Mouse (Mus musculus): ENCODE measurements around the gene Sult2a8. TPM values are rescaled to one million over a fixed set of nuclear protein-coding genes. Genes with fewer than 3 reads are reported as not detected.

The Sult2a8 gene
- not detected for polyA plus RNA-seq (2012; fragmentation: generic; extraction: Trizol)
- long read RNA-seq, experiment 1, result 0 reads
- long read RNA-seq, experiment 2, result 0 reads

DNA sequence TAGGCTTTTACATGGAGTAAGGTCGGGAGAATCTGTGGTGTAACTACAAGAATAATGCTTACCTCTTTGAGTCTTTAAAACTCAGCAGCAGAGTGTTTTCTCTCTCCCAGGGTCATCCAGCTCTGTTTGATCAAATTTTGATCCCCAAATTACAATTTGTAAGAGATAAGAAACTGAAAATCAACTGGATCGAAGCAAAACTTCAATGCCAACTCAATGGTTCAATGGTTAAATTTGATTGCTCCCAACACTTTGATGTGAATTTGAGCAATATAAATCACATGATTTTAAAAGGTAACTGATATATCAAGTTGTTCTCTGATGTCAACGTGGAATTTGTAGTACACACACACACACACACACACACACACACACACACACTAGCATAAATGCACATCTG is at the start of gene Sult2a8:
Gene Sult2a8 (minus strand): TSS at position 236 of the 400 bp plus-strand sequence.
- Histone ChIP-seq H3K4me3 (ENCODE audit: insufficient read depth, poor library complexity, severe bottlenecking) (no peak within 1 kb of the TSS), H3K27me3 (ENCODE audit: control insufficient read depth, insufficient read depth, insufficient read length) (no peaks in the 10 kb centered on the region), H3K36me3 (ENCODE audit: control insufficient read depth, insufficient read depth) (no peaks in the 10 kb centered on the region), H3ac (ENCODE audit: control insufficient read depth, insufficient read length, low read depth) (no peak within 1 kb of the TSS), H3K79me3 (ENCODE audit: low read depth) (no peaks in the 10 kb centered on the region), H3K79me2 (ENCODE audit: control insufficient read depth, insufficient read depth) (no peaks in the 10 kb centered on the region)
- TF ChIP-seq MAX (IDR thresholded peaks at IDR 0.05) (no peak), CTCF (IDR thresholded peaks at IDR 0.05; ENCODE audit: control insufficient read depth, insufficient read depth, insufficient read length) (no peak), USF1 (IDR thresholded peaks at IDR 0.05; ENCODE audit: low read depth) (no peak), MYOG (IDR thresholded peaks at IDR 0.05; ENCODE audit: control insufficient read depth, extremely low read depth, insufficient read length) (no peak), CEBPB (IDR thresholded peaks at IDR 0.05; ENCODE audit: low read depth) (no peak), MYOD1 (IDR thresholded peaks at IDR 0.05; ENCODE audit: control insufficient read depth, insufficient read length, low read depth) (no peak), FOSL1 (IDR thresholded peaks at IDR 0.05; ENCODE audit: insufficient read depth, low read length, poor library complexity, severe bottlenecking) (no peak)

DNA sequence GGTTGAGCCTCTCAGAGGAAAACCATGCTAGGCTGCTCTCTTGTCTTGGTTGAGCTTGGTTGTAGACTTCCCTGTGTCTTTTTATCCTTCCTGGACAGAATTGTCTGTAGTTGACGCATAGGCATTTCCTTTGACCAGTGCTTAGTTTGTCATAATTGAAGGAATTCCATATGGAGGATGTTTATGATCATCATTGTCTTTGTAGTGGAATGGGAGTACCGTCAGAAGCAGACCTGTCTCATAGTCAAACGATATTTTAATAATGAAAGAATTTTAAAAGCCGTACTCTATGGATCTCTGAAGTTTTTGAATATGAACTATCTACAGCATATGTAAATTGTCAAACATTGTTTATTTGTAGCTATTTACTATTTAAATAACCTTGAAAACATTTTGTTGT is 47.6 kb upstream of the Sult2a8 start, which contains the start of gene Sult2a7:
Gene Sult2a7 (minus strand): TSS at position 101 of the 400 bp plus-strand sequence.
- no peak for TF ChIP-seq MYOD1 (IDR thresholded peaks at IDR 0.05; ENCODE audit: control insufficient read depth, insufficient read length, low read depth)
- TF ChIP-seq CTCF (IDR thresholded peaks at IDR 0.05; ENCODE audit: control insufficient read depth, insufficient read depth, insufficient read length), result no peak
- no peak for TF ChIP-seq USF1 (IDR thresholded peaks at IDR 0.05; ENCODE audit: low read depth)
- TF ChIP-seq FOSL1 (IDR thresholded peaks at IDR 0.05; ENCODE audit: insufficient read depth, low read length, poor library complexity, severe bottlenecking), result no peak
- no peak for TF ChIP-seq MYOG (IDR thresholded peaks at IDR 0.05; ENCODE audit: control insufficient read depth, extremely low read depth, insufficient read length)
- TF ChIP-seq CEBPB (IDR thresholded peaks at IDR 0.05; ENCODE audit: low read depth), result no peak
- no peak for TF ChIP-seq MAX (IDR thresholded peaks at IDR 0.05)
- Histone ChIP-seq H3K27me3 (ENCODE audit: control insufficient read depth, insufficient read depth, insufficient read length) (no peaks in the 10 kb centered on the region), H3K79me2 (ENCODE audit: control insufficient read depth, insufficient read depth) (no peaks in the 10 kb centered on the region), H3K36me3 (ENCODE audit: control insufficient read depth, insufficient read depth) (no peaks in the 10 kb centered on the region), H3ac (ENCODE audit: control insufficient read depth, insufficient read length, low read depth) (no peak within 1 kb of the TSS), H3K79me3 (ENCODE audit: low read depth) (no peaks in the 10 kb centered on the region), H3K4me3 (ENCODE audit: insufficient read depth, poor library complexity, severe bottlenecking) (no peak within 1 kb of the TSS)

DNA sequence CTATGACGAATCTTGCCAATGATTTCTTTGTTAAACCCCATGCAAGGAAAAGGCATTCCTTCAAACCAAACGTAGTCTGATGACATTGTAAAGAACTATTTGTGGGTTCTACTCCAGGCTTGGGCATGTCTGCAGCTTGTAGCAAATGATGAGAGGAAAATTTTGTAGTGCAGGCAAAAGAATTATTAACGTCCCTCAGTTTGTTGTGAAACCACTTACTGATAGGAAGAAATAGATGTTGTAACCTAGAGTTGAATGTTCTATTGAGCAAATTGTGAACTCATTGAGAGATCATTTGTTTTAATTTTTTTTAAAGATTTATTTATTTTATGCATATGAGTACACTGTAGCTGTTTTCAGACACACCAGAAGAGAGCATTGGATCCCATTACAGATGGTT is 46.3 kb upstream of the Sult2a8 start:
- no peak for TF ChIP-seq FOSL1 (IDR thresholded peaks at IDR 0.05; ENCODE audit: insufficient read depth, low read length, poor library complexity, severe bottlenecking)
- TF ChIP-seq CEBPB (IDR thresholded peaks at IDR 0.05; ENCODE audit: low read depth), result no peak
- no peak for TF ChIP-seq CTCF (IDR thresholded peaks at IDR 0.05; ENCODE audit: control insufficient read depth, insufficient read depth, insufficient read length)
- TF ChIP-seq MYOD1 (IDR thresholded peaks at IDR 0.05; ENCODE audit: control insufficient read depth, insufficient read length, low read depth), result no peak
- TF ChIP-seq USF1 (IDR thresholded peaks at IDR 0.05; ENCODE audit: low read depth), result no peak
- TF ChIP-seq MAX (IDR thresholded peaks at IDR 0.05), result no peak
- TF ChIP-seq MYOG (IDR thresholded peaks at IDR 0.05; ENCODE audit: control insufficient read depth, extremely low read depth, insufficient read length), result no peak
- Histone ChIP-seq H3K79me2 (ENCODE audit: control insufficient read depth, insufficient read depth) (no peaks in the 10 kb centered on the region), H3K36me3 (ENCODE audit: control insufficient read depth, insufficient read depth) (no peaks in the 10 kb centered on the region), H3K4me3 (ENCODE audit: insufficient read depth, poor library complexity, severe bottlenecking) (no peak overlapping the region), H3K27me3 (ENCODE audit: control insufficient read depth, insufficient read depth, insufficient read length) (no peaks in the 10 kb centered on the region), H3K79me3 (ENCODE audit: low read depth) (no peaks in the 10 kb centered on the region), H3ac (ENCODE audit: control insufficient read depth, insufficient read length, low read depth) (no peak overlapping the region)

DNA sequence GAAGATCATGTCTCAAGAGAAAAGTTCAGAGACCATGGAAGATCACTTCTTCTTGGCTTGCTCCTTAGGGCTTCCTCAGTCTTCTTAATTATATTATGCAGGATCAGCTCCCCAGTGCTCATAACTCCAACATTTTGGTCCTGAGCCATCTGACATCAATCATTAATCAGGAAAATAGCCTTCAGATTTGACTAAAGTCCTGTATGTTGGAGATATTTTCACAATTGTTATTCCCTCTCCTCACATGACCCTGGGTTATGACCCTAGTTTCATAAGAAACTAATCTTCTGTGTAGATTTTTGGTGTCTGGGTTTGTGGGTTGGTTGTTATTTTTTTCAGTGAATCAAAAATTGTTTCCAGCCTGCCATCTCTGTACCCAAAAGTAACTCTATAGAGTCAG is 7.0 kb downstream of the Sult2a8 start:
- H3K27me3 ChIP-seq (ENCODE audit: control insufficient read depth, insufficient read depth, insufficient read length), result no peaks in the 10 kb centered on the region
- H3ac ChIP-seq (ENCODE audit: control insufficient read depth, insufficient read length, low read depth), result no peak overlapping the region
- no peaks in the 10 kb centered on the region for H3K79me3 ChIP-seq (ENCODE audit: low read depth)
- H3K4me3 ChIP-seq (ENCODE audit: insufficient read depth, poor library complexity, severe bottlenecking), result no peak overlapping the region
- no peaks in the 10 kb centered on the region for H3K36me3 ChIP-seq (ENCODE audit: control insufficient read depth, insufficient read depth)
- TF ChIP-seq USF1 (IDR thresholded peaks at IDR 0.05; ENCODE audit: low read depth) (no peak), MYOG (IDR thresholded peaks at IDR 0.05; ENCODE audit: control insufficient read depth, extremely low read depth, insufficient read length) (no peak), CTCF (IDR thresholded peaks at IDR 0.05; ENCODE audit: control insufficient read depth, insufficient read depth, insufficient read length) (no peak), MYOD1 (IDR thresholded peaks at IDR 0.05; ENCODE audit: control insufficient read depth, insufficient read length, low read depth) (no peak), CEBPB (IDR thresholded peaks at IDR 0.05; ENCODE audit: low read depth) (no peak), FOSL1 (IDR thresholded peaks at IDR 0.05; ENCODE audit: insufficient read depth, low read length, poor library complexity, severe bottlenecking) (no peak), MAX (IDR thresholded peaks at IDR 0.05) (no peak)
- H3K79me2 ChIP-seq (ENCODE audit: control insufficient read depth, insufficient read depth), result no peaks in the 10 kb centered on the region

DNA sequence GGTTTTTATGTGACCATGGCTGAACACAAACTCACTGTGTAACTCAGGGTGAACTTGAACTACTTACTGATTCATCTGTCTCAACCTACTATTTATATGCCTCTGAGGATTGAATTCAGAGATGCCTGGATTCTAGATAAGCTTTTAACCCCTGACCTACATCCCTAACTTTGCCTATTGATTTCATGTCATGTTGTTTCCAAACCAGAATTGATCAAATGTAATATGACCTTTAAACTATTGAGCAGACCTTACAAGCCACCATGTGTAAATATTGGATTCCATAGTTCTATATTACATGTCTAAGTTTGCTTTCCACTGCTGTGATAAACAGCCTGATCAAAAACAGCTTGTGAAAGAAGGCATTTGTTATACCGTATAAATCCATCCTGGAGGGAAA is 8.1 kb downstream of the Sult2a8 start:
- Histone ChIP-seq H3K4me3 (ENCODE audit: insufficient read depth, poor library complexity, severe bottlenecking) (no peak overlapping the region), H3K27me3 (ENCODE audit: control insufficient read depth, insufficient read depth, insufficient read length) (no peaks in the 10 kb centered on the region)

More for the DNA sequence above, 8.1 kb downstream of the Sult2a8 start:
- Histone ChIP-seq H3ac (ENCODE audit: control insufficient read depth, insufficient read length, low read depth) (no peak overlapping the region), H3K79me2 (ENCODE audit: control insufficient read depth, insufficient read depth) (no peaks in the 10 kb centered on the region), H3K79me3 (ENCODE audit: low read depth) (no peaks in the 10 kb centered on the region), H3K36me3 (ENCODE audit: control insufficient read depth, insufficient read depth) (no peaks in the 10 kb centered on the region)
- TF ChIP-seq CTCF (IDR thresholded peaks at IDR 0.05; ENCODE audit: control insufficient read depth, insufficient read depth, insufficient read length) (no peak), MYOG (IDR thresholded peaks at IDR 0.05; ENCODE audit: control insufficient read depth, extremely low read depth, insufficient read length) (no peak), CEBPB (IDR thresholded peaks at IDR 0.05; ENCODE audit: low read depth) (no peak), MAX (IDR thresholded peaks at IDR 0.05) (no peak), USF1 (IDR thresholded peaks at IDR 0.05; ENCODE audit: low read depth) (no peak), MYOD1 (IDR thresholded peaks at IDR 0.05; ENCODE audit: control insufficient read depth, insufficient read length, low read depth) (no peak), FOSL1 (IDR thresholded peaks at IDR 0.05; ENCODE audit: insufficient read depth, low read length, poor library complexity, severe bottlenecking) (no peak)

Data from C2C12 (cell line).